Mouse (Mus musculus): ENCODE results near the gene Stip1. TPM values are rescaled to one million over a fixed set of nuclear protein-coding genes. Genes with fewer than 3 reads are reported as not detected.
A peak's percentile ranks its signal among the peaks of the same experiment; 100 is the strongest.

The Stip1 gene
- polyA plus RNA-seq, 1 experiment = 31.4 TPM

DNA sequence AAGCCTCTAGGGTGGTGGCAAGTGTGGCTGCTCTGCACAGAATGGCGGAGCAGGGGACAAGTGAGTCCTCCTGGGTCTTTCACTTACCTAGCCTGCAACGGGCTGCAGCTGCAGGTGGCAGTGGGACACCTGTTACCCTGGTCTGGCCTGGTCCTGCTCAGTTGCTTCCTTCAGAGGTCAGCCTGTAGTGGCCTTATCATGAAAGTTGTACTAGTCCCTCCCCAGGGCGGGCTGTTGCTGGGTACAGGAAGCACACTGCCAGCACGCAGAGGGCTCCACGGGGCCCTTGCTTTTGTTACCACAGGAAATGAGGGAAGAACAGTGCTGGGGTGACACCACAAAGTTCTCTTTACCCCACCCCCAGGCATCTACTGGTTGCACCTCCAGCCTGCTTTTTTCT is 20.6 kb downstream of the Stip1 start, which contains the start of gene Fermt3:
TSS of gene Fermt3 (minus strand) at position 279 of the 400 bp plus-strand sequence.
- WGBS = 52% methylated on average over 5 of the region's 5 CpGs
- TF ChIP-seq POLR2A (IDR thresholded peaks at IDR 0.05; ENCODE audit: borderline replicate concordance, extremely low read depth, low read depth, low read length) (peak; percentile 29; the same call in 1 of the 2 replicates), CTCF (IDR thresholded peaks at IDR 0.05; ENCODE audit: insufficient read depth, low read length) (no peak)
- H3K4me1 ChIP-seq (ENCODE audit: control insufficient read depth, insufficient read depth, low read length) = no peaks in the 10 kb centered on the region
- peak; percentile 28 for DNase-seq
- peak within 1 kb of the TSS; percentile 57 for H3K4me3 ChIP-seq (replicated peaks; ENCODE audit: extremely low read depth, low read depth, low read length)

DNA sequence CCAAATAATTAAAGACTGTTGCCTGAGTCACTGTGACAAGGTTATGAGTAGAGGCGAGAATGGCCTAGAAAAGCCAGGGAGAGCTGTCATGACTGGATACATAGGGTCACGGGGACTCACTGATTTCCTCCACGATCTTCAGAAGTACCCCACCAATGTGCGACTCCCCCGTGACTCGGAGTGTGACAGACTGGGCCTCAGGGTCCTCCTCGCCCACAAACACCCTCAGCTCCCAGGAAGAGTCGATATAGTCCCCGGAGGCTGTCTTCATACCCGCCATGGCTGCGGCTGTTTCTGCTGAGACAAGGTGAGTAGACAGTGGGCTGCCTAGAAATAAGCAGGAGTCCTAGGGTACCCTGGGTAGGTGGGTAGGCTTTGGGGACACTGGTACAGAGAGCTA is 21.2 kb downstream of the Stip1 start:
- H3K4me3 ChIP-seq (replicated peaks; ENCODE audit: extremely low read depth, low read depth, low read length) = peak overlapping the region; percentile 57
- WGBS = 85% methylated on average over 11 of the region's 11 CpGs
- no peaks in the 10 kb centered on the region for H3K4me1 ChIP-seq (ENCODE audit: control insufficient read depth, insufficient read depth, low read length)
- DNase-seq = no peak
- TF ChIP-seq CTCF (IDR thresholded peaks at IDR 0.05; ENCODE audit: insufficient read depth, low read length) (no peak), POLR2A (IDR thresholded peaks at IDR 0.05; ENCODE audit: borderline replicate concordance, extremely low read depth, low read depth, low read length) (no peak)

DNA sequence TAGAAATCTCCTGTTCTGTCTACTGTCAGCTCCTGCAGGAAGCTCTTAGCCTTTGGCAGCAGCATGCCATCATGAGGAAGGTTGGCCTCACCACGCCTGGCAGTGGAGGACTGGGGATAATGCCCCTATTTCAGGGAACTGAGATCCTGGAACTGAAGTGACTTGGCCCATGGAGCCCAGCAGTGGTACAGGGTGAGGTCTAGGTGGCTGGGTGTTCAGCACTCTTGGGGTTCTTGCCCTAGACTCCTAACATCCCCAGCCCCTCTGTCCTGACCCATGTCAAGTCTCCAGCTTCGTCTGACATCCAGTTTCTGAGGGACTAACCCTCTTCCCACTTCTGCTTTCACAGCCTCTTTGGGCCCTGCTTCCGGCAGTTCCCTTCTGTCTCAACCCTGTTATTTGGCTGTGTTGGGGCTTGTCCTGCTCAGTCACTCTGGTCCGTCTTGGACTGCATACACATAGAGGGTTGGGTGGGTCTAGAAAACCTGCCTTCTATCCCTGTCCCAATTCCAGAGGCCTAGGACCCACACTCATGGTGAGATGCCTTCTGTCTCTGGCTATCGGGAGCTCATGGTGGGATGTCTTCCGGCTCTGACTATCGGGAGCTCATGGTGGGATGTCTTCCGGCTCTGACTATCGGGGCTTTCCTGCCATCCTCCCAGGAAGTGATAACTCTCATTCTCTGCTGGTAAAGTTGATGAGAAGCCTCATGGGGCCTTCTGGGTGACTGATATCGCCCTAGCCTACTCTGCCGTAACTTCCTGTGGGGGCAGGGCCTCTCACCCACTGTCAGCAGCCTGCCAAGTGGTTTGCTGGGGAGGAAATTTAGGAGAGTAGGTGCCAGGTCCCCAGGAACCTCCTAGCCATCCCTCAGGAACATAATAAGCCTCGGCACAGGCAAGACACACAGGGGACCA is 22.0 kb downstream of the Stip1 start:
- Histone ChIP-seq H3K4me3 (replicated peaks; ENCODE audit: extremely low read depth, low read depth, low read length) (peak overlapping the region; percentile 31), H3K4me1 (ENCODE audit: control insufficient read depth, insufficient read depth, low read length) (no peaks in the 10 kb centered on the region)
- 46% methylated on average over 12 of the region's 12 CpGs for WGBS
- DNase-seq = no peak
- TF ChIP-seq POLR2A (IDR thresholded peaks at IDR 0.05; ENCODE audit: borderline replicate concordance, extremely low read depth, low read depth, low read length) = no peak
- TF ChIP-seq CTCF (IDR thresholded peaks at IDR 0.05; ENCODE audit: insufficient read depth, low read length) = no peak

DNA sequence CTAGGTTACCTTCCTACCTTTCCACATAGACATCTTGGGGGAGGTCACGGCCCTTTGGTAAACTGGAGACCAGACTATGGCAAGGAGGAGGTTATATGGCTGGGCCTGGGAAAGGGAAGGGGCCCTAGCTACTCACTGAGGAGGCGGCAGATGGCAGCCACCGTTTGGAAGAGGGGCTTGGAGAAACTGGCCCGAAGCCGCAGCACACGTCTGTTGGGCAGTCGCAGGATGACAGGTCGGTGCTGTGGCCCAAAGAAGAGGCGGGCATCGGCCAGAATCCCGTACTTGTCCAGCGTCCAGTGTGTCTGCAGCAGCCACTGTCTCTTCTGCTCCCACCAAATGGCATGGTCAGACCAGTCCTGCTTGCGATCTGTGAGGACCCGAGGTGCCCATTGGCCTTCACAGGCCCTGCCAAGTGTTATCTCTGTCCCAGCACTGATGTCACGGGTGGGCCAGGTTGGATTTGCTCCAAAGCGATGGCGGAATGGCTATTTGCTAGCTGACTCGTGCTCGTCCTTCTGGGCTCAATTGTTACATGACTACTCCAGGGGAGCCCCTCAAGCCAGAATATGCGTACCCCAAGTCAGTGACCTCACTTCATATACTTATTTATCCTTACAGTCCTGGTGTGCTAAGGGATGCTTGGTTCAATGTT is 25.2 kb downstream of the Stip1 start:
- no peak for DNase-seq
- TF ChIP-seq CTCF (IDR thresholded peaks at IDR 0.05; ENCODE audit: insufficient read depth, low read length) = no peak
- TF ChIP-seq POLR2A (IDR thresholded peaks at IDR 0.05; ENCODE audit: borderline replicate concordance, extremely low read depth, low read depth, low read length) = no peak
- 89% methylated on average over 20 of the region's 20 CpGs for WGBS
- H3K4me1 ChIP-seq (ENCODE audit: control insufficient read depth, insufficient read depth, low read length) = no peaks in the 10 kb centered on the region
- H3K4me3 ChIP-seq (replicated peaks; ENCODE audit: extremely low read depth, low read depth, low read length) = no peak overlapping the region

DNA sequence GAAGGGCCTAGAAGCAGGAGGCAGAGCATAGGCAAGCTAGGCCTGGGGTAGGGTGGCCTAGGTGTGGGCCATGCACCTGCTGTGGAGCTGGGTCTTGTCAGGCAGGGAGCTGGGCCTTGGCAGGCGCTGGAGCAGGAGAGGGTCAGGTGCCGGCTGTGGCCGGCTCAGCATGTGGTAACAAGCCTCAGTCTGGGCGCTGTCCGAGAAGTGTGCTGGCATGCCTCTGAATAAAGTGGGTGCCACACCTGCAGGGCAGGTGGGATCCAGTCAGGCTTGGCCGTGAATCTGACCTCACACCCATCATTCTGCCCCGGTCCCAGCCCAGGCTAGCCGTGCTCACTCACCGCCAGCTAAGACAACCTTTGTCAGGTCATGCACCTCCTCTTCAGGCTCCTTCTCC is 25.8 kb downstream of the Stip1 start:
- Histone ChIP-seq H3K4me1 (ENCODE audit: control insufficient read depth, insufficient read depth, low read length) (no peaks in the 10 kb centered on the region), H3K4me3 (replicated peaks; ENCODE audit: extremely low read depth, low read depth, low read length) (no peak overlapping the region)
- no peak for DNase-seq
- 86% methylated on average over 9 of the region's 9 CpGs for WGBS
- TF ChIP-seq CTCF (IDR thresholded peaks at IDR 0.05; ENCODE audit: insufficient read depth, low read length) (no peak), POLR2A (IDR thresholded peaks at IDR 0.05; ENCODE audit: borderline replicate concordance, extremely low read depth, low read depth, low read length) (no peak)

DNA sequence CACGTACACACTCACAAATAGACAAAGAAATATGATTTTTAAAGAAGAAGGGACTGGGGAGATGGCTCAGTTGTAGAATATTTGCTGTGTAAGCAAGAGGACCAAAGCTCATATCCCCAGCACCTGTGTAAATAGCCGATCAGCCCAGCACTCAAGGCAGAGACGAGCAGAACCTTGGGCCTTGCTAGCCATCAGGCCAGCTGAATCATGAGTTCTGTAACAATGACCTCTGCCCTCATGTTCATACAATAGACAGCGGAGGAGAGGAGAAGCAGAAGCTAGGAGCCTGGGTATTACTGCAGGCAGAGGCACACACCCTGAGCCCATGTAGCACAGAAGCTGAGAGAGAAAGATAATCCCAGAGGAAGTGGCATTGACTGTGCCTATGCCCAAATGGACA is 27.3 kb downstream of the Stip1 start:
- DNase-seq = no peak
- WGBS = 73% methylated on average over 4 of the region's 4 CpGs
- no peak for TF ChIP-seq POLR2A (IDR thresholded peaks at IDR 0.05; ENCODE audit: borderline replicate concordance, extremely low read depth, low read depth, low read length)
- TF ChIP-seq CTCF (IDR thresholded peaks at IDR 0.05; ENCODE audit: insufficient read depth, low read length) = no peak
- H3K4me1 ChIP-seq (ENCODE audit: control insufficient read depth, insufficient read depth, low read length) = no peaks in the 10 kb centered on the region
- H3K4me3 ChIP-seq (replicated peaks; ENCODE audit: extremely low read depth, low read depth, low read length) = no peak overlapping the region

DNA sequence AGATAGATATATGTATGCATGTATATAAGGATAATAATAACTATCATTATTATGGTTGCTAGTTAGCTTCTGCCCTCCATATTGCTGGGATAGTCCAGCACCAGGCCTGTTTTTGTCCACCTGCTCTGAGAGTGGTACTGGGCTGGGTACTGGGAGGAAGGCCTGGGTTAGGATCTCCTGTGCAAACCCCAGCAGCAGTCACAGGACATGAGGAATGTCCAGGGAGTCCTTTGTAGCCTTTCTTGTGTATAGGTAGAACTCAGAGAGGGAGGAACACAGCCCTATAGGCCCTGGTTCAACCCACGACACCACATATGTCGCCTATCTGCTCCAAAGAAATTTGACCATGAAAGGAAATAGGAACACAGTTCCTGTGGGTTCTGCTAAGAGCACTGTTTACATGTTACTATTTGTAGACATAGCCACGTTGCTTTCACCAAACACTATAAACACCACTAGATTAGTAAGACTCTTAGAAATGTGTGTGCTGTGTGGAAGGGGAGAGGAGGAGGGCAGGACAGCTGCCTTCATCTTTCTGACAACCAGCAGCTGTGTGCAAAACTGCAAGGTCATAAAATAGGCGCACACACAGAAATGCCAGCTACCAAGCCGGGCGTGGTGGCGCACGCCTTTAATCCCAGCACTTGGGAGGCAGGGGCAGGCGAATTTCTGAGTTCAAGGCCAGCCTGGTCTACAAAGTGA is 32.7 kb downstream of the Stip1 start:
- 54% methylated on average over 9 of the region's 9 CpGs for WGBS
- no peak overlapping the region for H3K4me3 ChIP-seq (replicated peaks; ENCODE audit: extremely low read depth, low read depth, low read length)
- DNase-seq = no peak
- TF ChIP-seq CTCF (IDR thresholded peaks at IDR 0.05; ENCODE audit: insufficient read depth, low read length) = no peak
- no peak for TF ChIP-seq POLR2A (IDR thresholded peaks at IDR 0.05; ENCODE audit: borderline replicate concordance, extremely low read depth, low read depth, low read length)
- H3K4me1 ChIP-seq (ENCODE audit: control insufficient read depth, insufficient read depth, low read length) = no peaks in the 10 kb centered on the region

DNA sequence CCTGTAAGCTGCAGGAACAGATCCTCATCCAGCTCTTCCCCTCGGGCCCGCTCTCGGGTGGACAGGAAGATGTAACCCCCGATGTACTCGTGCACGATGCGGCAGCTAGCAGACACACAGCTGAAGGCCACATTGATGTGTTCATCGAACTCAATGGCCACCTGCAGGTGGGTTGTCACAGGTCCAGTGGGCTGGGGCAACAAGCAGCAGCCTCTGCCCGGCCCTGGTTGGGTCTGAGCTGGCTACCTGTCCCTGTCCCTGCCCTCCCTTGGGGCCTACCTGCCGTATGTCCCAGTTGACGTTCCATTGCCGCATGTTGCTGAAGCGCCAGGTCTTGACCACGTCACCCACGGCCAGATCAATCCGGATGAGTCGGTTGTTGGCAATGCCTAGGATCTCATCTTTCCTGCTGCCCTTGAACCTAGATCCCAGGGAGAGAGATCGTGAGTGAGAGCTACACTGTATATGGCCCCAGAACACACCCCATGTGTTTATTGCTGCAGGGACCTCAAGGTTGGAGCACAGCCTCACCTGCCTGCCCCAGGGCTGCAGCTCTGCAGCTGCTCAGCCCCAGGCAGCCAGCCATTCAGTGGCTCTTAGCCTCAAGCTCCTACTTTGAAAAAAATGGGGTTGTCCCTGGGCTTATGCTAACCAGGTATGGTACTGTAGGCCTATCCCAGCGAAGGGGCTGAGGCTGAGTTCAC is 40.3 kb downstream of the Stip1 start:
- no peak for TF ChIP-seq CTCF (IDR thresholded peaks at IDR 0.05; ENCODE audit: insufficient read depth, low read length)
- TF ChIP-seq POLR2A (IDR thresholded peaks at IDR 0.05; ENCODE audit: borderline replicate concordance, extremely low read depth, low read depth, low read length) = no peak
- Histone ChIP-seq H3K4me1 (ENCODE audit: control insufficient read depth, insufficient read depth, low read length) (peaks cover 12% of the 10 kb centered on the region), H3K4me3 (replicated peaks; ENCODE audit: extremely low read depth, low read depth, low read length) (no peak overlapping the region)
- no peak for DNase-seq
- 91% methylated on average over 19 of the region's 19 CpGs for WGBS
